Mouse (Mus musculus) lung, embryonic 15.5 days (tissue): ENCODE measurements around the gene Gm10401. TPM values are rescaled to one million over a fixed set of nuclear protein-coding genes. Genes with fewer than 3 reads are reported as not detected.

Source experiments
- ATAC-seq: fragments of 200-750 bp; cut with Nextera tagmentation; 2 replicates; pipeline ENCODE4 v1.8.0; 2017; ENCODE audit warnings: moderate number of reproducible peaks, borderline replicate concordance; ENCODE audit not compliant: low FRiP score, low TSS enrichment; ENCODE audit errors: extremely low read depth
- H3K27ac ChIP-seq: fragments of 300-500 bp; sonication (generic); 2 replicates; pipeline ENCODE4 v1.5.1; 2015; ENCODE audit warnings: moderate library complexity, mild to moderate bottlenecking, inconsistent platforms
- H3K27me3 ChIP-seq: fragments of 300-500 bp; sonication (generic); 2 replicates; pipeline ENCODE4 v1.6.1; 2015; ENCODE audit warnings: inconsistent platforms
- H3K36me3 ChIP-seq: fragments of 300-500 bp; sonication (generic); 2 replicates; pipeline ENCODE4 v1.6.1; 2015; ENCODE audit warnings: inconsistent platforms
- H3K4me1 ChIP-seq: fragments of 300-500 bp; sonication (generic); 2 replicates; pipeline ENCODE4 v1.6.1; 2015; ENCODE audit warnings: inconsistent platforms
- H3K4me2 ChIP-seq: fragments of 300-500 bp; sonication (generic); 2 replicates; pipeline ENCODE4 v1.6.1; 2015; ENCODE audit warnings: inconsistent platforms, mild to moderate bottlenecking, moderate library complexity
- H3K4me3 ChIP-seq: fragments of 300-500 bp; sonication (generic); 2 replicates; pipeline ENCODE4 v1.5.1; 2015; ENCODE audit warnings: mild to moderate bottlenecking, inconsistent platforms
- H3K9ac ChIP-seq: fragments of 300-500 bp; sonication (generic); 2 replicates; pipeline ENCODE4 v1.6.1; 2015; ENCODE audit warnings: inconsistent platforms
- H3K9me3 ChIP-seq: fragments of 300-500 bp; sonication (generic); 2 replicates; pipeline ENCODE4 v1.6.1; 2016; ENCODE audit warnings: inconsistent platforms
- WGBS: fragments of 180-500 bp; shearing (Covaris S2); methylation state at CpG from one replicate; pipeline ENCODE4 v1.1.7; 2015; 5-methylcytosine and 5-hydroxymethylcytosine counted together
- polyA plus RNA-seq: library from polyadenylated mRNA; unstranded; fragments of >200 nt; fragmentation: Nextera tagmentation; extraction: Ambion mirVana; gene quantifications from 2 replicates; pipeline ENCODE4 v1.2.1, GENCODE M21; 2015

The Gm10401 gene
- polyA plus RNA-seq, 1 experiment from 2014 or later = 26.9 TPM

DNA sequence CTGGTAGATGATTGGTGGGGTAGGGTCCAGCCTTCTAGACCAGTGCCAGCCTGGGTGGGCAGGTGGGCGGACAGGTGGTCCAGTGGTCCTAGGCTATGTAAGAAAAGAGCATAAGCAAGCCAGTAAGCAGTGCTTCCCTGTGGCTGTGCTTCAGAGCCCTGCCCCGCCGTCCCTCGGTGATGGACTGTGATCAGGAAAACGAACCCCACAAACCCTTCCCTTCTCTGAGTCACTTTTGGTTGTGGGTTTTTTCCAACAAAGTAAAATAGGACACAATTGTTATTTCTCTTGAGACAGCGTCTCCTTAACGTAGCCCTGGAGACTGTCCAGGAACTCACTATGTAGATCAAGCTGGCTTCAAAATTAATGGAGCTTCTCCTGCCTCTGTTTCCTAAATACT is 34.7 kb downstream of the Gm10401 start:
- Histone ChIP-seq H3K36me3 (no peaks in the 10 kb centered on the region), H3K27me3 (no peaks in the 10 kb centered on the region), H3K9me3 (no peaks in the 10 kb centered on the region), H3K4me2 (no peak overlapping the region), H3K4me3 (no peak overlapping the region), H3K9ac (no peak overlapping the region), H3K27ac (no peak overlapping the region), H3K4me1 (no peaks in the 10 kb centered on the region)
- no peak for ATAC-seq
- WGBS = 89% methylated on average over 7 of the region's 7 CpGs

DNA sequence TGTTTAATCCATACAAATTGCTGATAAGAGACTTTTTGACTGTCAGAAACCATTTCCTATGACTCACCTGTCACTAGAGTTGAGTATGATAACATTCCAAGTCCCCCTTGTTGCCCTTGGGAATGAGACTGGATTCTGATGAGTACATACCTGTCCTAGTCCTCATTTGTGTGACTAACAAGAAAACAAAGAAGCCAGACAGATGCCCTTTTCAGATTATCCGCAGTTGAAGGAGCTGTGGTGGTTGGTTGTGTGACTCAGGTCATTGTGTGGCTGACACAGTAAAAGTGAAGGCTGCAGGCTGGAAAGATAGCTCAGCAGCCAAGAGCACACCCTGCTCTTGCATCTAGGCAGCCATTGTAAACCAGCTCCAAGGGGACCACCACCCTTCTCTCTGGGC is 35.5 kb downstream of the Gm10401 start:
- Histone ChIP-seq H3K36me3 (no peaks in the 10 kb centered on the region), H3K27ac (no peak overlapping the region), H3K4me2 (no peak overlapping the region), H3K4me3 (no peak overlapping the region), H3K4me1 (no peaks in the 10 kb centered on the region), H3K27me3 (no peaks in the 10 kb centered on the region), H3K9ac (no peak overlapping the region), H3K9me3 (no peaks in the 10 kb centered on the region)
- no peak for ATAC-seq
- 75% methylated on average over 1 of the region's 1 CpGs for WGBS

DNA sequence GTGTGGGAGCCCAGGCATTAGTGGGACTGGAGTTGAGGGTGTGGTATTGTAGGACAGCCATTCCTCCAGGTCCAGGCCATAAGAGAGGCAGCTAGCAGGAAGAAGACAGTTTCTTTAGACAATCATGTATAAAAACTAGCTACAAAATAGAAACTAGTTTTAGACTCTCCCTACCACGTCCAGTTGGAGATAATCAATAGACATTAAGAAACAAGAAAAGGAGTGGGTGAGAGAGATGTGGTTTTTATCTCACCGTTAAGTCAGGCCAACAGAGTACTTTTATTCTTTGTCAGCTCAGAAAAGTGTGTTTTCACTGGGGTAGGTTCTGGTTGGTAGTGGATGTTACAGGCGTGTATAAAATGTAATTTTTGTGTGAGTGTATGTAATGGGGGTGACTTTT is 37.1 kb downstream of the Gm10401 start:
- H3K27ac ChIP-seq = no peak overlapping the region
- no peaks in the 10 kb centered on the region for H3K27me3 ChIP-seq
- no peak overlapping the region for H3K9ac ChIP-seq
- no peak overlapping the region for H3K4me3 ChIP-seq
- no peaks in the 10 kb centered on the region for H3K4me1 ChIP-seq
- ATAC-seq = no peak
- 89% methylated on average over 3 of the region's 3 CpGs for WGBS
- no peaks in the 10 kb centered on the region for H3K36me3 ChIP-seq
- no peak overlapping the region for H3K4me2 ChIP-seq
- no peaks in the 10 kb centered on the region for H3K9me3 ChIP-seq

DNA sequence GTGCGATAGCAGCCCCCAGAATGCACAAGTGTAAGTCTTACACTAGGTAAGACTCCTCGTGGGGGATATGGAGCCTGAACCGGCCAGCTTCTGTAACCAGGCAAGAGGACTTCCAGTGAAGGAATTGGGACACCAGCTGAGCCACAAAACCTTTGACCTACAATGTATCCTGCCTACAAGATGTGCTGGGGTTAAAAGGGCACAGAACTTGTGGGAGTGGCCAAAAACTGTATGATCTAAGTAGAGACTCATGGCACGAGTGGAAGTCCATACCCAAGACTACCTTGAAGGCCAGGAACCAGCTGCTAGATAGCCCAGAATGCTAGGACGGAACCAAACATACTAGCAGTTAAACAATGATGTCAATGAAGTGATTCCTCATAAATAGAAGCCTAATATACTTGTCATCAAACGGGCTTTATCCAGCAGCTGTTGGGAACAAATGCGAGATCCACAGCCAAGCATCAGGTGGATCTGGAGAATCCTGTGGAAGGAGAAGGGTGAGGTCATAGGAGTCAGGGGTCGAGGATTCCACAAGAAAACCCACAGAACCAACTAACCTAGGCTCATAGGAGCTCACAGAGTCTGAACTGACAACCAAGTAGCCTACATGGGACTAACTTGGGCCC is 37.9 kb downstream of the Gm10401 start:
- H3K4me3 ChIP-seq = no peak overlapping the region
- no peak overlapping the region for H3K27ac ChIP-seq
- H3K9ac ChIP-seq = no peak overlapping the region
- H3K36me3 ChIP-seq = no peaks in the 10 kb centered on the region
- WGBS = 81% methylated on average over 8 of the region's 8 CpGs
- no peaks in the 10 kb centered on the region for H3K9me3 ChIP-seq
- 0 out of 2 replicates have a peak, but pooled peaks cover 3% of the 10 kb centered on the region for H3K4me1 ChIP-seq
- no peak for ATAC-seq
- no peaks in the 10 kb centered on the region for H3K27me3 ChIP-seq
- no peak overlapping the region for H3K4me2 ChIP-seq

DNA sequence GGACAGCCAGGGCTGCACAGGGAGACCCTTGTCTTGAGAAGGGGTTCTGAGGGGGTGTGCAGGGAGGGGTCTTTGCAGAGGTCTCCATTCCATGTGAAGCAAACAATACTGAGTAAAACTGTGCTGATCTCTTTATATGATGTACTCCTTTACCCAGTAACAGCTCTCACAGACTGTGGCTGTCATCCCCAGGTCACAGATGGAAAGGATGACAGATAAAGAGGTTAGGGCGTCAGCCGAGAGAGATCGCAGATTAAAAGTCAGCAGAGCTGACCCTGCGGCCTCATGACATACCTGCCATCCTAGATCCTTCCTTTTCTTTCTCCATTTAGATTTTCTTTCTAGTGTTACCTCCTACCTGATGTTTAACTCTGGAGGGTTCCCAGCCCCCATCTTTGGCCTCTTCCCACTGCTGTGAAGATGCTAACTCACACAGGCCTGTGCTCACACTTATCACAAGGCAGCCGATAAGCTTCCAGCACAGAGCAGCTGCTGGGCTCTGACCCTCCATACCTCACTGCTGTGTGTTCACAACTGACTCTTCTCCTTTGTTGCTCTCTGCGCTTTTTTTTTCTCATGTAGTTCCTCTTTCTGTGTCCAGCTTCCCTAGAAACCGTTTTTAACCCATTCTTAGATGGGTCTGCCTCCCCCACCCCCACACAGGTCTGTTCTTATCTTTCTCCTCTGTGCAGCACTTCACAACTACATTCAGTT is 39.4 kb downstream of the Gm10401 start:
- no peak overlapping the region for H3K27ac ChIP-seq
- ATAC-seq = no peak
- 65% methylated on average over 7 of the region's 7 CpGs for WGBS

DNA sequence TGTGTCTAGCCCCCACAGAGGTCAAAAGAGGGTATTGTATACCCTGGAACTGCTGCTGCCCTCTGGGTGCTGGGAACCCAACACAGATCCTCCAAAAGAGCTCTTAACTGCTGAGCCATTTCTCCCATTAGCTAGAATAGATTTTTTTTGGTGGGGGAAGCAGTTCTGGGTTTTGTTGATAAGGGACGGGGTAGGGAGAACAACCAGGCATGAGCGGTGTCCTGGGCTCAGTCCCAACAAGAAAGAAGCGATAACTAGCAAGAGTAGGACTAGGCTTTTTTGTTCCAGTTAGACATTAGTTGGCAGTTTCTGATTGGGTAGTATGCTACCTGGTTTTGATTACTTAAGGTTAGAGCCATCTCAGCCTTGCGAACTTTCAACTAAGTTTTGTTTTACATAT is 40.9 kb downstream of the Gm10401 start:
- WGBS = 88% methylated on average over 4 of the region's 4 CpGs
- Histone ChIP-seq H3K4me1 (peaks cover 21% of the 10 kb centered on the region), H3K4me2 (no peak overlapping the region), H3K27me3 (no peaks in the 10 kb centered on the region), H3K36me3 (no peaks in the 10 kb centered on the region), H3K27ac (no peak overlapping the region), H3K9me3 (no peaks in the 10 kb centered on the region), H3K9ac (no peak overlapping the region), H3K4me3 (no peak overlapping the region)
- ATAC-seq = no peak

More for the DNA sequence above, 39.4 kb downstream of the Gm10401 start:
- Histone ChIP-seq H3K9ac (no peak overlapping the region), H3K4me3 (no peak overlapping the region), H3K27me3 (no peaks in the 10 kb centered on the region), H3K4me1 (peaks cover 6% of the 10 kb centered on the region), H3K9me3 (no peaks in the 10 kb centered on the region), H3K36me3 (no peaks in the 10 kb centered on the region), H3K4me2 (no peak overlapping the region)

DNA sequence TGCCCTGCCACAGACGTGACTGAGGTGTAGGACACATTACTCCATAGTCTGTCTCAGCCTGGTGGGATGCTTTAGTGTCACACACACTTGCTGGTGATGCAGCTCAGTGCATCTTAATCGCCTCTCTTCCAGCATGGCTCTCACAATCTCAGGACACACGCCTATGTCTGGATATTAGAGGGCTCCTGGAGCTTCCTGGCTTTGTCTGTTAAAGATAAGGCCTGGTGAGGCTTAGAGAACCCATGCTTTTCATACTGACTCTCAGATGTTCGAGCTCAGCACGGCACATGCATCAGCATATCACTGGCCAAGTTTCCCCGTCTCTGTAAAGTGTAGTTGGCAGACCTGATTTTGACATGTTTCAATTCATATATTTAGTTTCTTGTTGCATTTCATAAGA is 42.7 kb downstream of the Gm10401 start:
- WGBS = 59% methylated on average over 6 of the region's 6 CpGs
- H3K9ac ChIP-seq = no peak overlapping the region
- no peaks in the 10 kb centered on the region for H3K27me3 ChIP-seq
- no peaks in the 10 kb centered on the region for H3K9me3 ChIP-seq
- peaks cover 36% of the 10 kb centered on the region for H3K4me1 ChIP-seq
- no peak overlapping the region for H3K27ac ChIP-seq
- H3K4me3 ChIP-seq = no peak overlapping the region
- no peak for ATAC-seq
- H3K36me3 ChIP-seq = no peaks in the 10 kb centered on the region
- no peak overlapping the region for H3K4me2 ChIP-seq

DNA sequence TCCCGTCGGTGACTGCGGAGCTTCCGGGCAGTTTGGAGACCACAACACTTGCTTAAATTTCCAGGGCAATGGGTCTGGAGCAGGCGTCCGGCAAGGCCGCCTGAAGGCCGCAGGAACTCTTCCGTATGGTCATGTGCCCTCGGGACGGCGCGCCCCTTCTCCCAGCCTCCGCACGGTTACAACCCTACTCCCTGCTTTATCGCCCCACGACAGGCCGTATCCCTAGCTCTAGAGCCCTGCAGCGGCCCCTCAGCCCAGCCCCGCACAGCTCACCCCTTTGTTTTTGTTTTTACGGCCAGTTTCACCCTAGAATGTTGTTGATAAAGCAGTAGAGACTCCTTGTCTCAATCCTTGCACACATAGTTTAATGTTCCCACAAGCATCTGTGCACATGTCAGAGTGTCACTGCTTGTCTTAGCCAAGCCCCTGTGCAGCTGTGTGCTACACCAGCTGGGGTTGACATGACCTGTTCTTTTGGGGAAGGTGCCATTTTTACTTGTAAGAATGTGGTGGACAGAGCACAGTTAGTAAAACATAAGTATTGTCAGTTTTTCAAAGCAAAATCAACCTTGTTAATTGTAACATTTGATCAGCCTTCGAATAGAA is 44.2 kb downstream of the Gm10401 start:
- H3K4me2 ChIP-seq = no peak overlapping the region
- H3K27me3 ChIP-seq = no peaks in the 10 kb centered on the region
- no peak for ATAC-seq
- no peaks in the 10 kb centered on the region for H3K9me3 ChIP-seq
- H3K27ac ChIP-seq = 0 out of 2 replicates have a peak overlapping the region, but pooled peaks have one; percentile 25
- H3K9ac ChIP-seq = no peak overlapping the region
- H3K4me1 ChIP-seq = peaks cover 40% of the 10 kb centered on the region
- no peaks in the 10 kb centered on the region for H3K36me3 ChIP-seq
- no peak overlapping the region for H3K4me3 ChIP-seq
- WGBS = 81% methylated on average over 22 of the region's 22 CpGs

DNA sequence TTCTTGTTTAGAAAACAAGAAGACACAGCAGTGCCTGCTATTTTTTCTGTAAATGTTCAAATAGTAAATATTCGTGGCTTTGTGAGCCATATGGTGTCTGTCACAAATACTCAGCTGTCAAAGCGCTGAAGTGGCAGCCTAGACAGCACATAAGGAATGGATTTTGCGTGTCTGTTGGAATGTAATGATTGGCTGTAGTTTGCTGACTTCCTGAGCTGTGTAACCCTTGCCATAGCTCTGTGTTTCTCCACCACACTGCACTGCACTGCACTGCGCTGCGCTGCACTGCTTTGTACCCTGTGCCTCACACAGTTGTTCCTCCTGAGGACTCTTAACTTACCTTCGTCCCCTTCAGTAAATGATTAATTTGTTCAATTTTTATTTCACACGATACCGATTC is 45.5 kb downstream of the Gm10401 start:
- peak; percentile 84 for ATAC-seq
- Histone ChIP-seq H3K27me3 (no peaks in the 10 kb centered on the region), H3K4me2 (no peak overlapping the region; the same call in 1 of the 2 replicates), H3K9me3 (no peaks in the 10 kb centered on the region), H3K9ac (no peak overlapping the region), H3K27ac (0 out of 2 replicates have a peak overlapping the region, but pooled peaks have one; percentile 6), H3K36me3 (no peaks in the 10 kb centered on the region), H3K4me1 (peaks cover 40% of the 10 kb centered on the region), H3K4me3 (no peak overlapping the region)
- WGBS = 52% methylated on average over 8 of the region's 8 CpGs

DNA sequence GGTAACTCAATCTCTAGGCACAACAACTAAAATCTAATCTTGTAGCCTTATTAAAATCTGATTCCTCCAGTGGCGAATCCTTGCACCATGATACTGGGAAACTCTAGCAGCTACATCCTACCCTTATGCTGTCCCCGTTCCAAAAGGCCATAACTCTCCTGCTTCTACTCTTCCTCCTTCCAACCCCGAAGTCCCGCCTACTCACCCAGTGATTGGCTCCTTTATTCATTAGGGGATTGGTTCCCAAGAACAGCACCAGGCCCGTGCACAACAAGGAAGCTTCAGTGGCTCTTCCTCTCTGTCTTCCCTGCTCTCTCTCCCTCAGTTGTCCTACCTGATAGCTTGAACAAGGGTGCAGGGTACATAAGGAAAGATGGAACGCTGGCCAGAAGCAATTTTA is 47.3 kb downstream of the Gm10401 start:
- no peak overlapping the region for H3K27ac ChIP-seq
- no peak for ATAC-seq
- WGBS = 80% methylated on average over 6 of the region's 6 CpGs

DNA sequence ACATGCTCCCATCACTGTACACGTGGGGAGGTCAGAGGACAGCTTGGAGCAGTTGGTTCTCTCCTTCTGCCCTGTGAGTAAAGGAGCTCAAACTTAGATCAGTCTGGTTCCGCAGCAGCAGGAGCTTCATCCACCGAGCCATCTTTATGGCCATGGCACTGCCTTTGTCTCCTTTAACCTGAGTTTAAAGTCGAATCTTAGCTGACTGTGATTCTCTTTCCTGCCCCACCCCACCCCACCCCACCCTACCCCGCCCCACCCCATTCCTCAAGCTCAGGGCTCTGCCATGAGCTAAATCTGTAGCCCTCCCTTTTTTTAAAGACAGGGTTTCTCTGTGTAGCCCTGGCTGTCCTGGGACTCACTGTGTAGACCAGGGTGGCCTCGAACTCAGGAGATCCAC is 48.4 kb downstream of the Gm10401 start:
- H3K4me1 ChIP-seq = peaks cover 36% of the 10 kb centered on the region
- H3K4me3 ChIP-seq = no peak overlapping the region
- H3K9me3 ChIP-seq = no peaks in the 10 kb centered on the region
- H3K27me3 ChIP-seq = no peaks in the 10 kb centered on the region
- no peaks in the 10 kb centered on the region for H3K36me3 ChIP-seq
- no peak overlapping the region for H3K4me2 ChIP-seq
- no peak for ATAC-seq
- 88% methylated on average over 6 of the region's 6 CpGs for WGBS
- H3K9ac ChIP-seq = no peak overlapping the region
- no peak overlapping the region for H3K27ac ChIP-seq

More for the DNA sequence above, 47.3 kb downstream of the Gm10401 start:
- H3K4me3 ChIP-seq = no peak overlapping the region
- no peaks in the 10 kb centered on the region for H3K9me3 ChIP-seq
- no peak overlapping the region for H3K4me2 ChIP-seq
- H3K4me1 ChIP-seq = peaks cover 40% of the 10 kb centered on the region
- H3K27me3 ChIP-seq = no peaks in the 10 kb centered on the region
- H3K9ac ChIP-seq = no peak overlapping the region
- no peaks in the 10 kb centered on the region for H3K36me3 ChIP-seq
